Mouse (Mus musculus): ENCODE results near the gene Col23a1.

Col23a1 gene

DNA sequence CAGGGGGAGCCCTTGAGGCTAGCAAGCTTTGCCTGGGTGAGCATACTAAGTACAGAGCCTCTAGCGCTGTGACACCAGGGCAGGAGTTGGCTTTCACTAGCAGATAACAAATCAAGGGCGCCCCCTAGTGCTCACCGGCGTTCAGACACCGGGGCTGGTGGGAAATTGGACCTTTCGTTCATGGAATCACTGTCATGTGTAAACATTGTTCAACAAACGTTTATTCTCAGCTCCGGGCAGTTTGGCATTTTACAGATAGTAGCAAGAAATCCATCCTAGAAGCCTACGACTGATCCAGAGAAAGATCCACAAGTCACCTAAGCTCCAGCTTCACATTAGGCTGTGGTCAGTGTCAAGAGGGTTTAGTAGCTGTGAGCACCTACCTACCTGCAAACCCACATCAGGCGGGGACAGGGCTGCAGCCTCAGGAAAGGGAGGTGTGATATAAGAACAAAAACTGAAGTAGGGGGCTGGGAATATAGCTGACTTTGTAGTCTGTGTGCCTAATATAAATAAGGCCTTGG is 250.1 kb downstream of the Col23a1 start:
- peak; percentile 98 for DNase-seq (ENCODE audit: low read depth, low spot score)

DNA sequence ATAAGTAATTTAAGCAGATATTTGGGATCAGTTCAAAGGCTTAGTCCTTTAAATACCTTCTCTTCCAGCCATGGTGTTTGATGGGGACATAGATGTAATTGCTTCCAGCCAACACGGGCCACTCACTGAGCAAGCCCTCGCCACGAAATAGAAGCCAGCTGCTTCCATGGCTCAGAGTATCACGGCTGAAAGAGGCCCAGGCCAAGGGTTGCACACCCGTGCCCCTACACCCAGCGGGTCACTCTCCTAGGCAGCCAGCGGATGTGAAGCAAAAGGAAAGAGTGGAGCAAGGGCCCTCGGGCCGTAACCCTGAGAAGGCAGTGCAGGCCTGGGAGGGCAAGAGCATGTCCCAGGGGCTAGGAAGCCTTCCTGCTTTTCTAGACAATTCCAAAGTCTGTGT is 252.7 kb downstream of the Col23a1 start:
- DNase-seq (ENCODE audit: low read depth, low spot score), result no peak

DNA sequence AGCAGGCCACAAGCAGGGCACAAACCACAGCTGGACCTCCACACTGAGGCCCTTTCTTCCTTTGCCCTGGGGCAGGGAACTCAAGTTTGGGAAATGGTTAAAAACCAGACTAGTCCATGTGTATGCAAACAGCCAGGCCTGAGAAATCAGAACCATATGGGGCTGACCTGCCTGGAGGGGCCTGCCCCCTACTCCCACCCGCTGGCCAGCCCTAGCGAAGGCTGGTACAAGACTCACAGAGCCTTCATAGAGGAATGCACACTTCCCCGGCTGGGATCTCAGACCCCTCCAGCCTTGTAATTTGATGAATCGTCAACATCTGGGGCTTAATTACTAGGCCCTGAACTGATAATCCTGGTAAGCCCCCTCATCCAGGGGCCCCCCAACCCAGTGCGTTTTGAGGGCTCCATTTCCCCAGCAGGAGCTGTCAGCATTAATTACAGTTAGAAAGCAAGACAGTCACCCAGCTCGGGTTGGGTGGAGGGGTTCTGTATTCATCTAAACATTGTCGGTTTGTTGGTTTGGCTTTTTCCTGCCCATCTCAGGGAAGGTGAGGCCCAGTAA is 253.8 kb downstream of the Col23a1 start:
- no peak for DNase-seq (ENCODE audit: low read depth, low spot score)

DNA sequence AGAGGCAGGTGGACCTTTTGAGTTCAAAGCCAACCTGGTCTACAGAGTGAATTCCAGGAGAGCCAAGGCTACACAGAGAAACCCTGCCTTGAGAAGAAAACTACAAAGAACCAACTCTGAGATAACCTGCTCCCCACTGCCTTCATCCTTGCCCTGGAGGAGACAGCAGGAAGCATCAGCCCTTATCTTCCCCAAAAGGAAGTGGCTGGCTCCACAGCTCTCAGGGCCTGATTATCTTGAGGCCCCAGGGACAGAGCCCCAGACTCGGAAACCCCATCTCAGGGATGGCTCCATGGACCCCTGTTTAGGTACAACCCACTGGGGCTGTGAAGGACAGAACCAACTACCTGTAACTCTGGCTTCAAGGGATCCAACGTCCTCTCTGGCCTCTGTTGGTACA is 254.7 kb downstream of the Col23a1 start:
- no peak for DNase-seq (ENCODE audit: low read depth, low spot score)

DNA sequence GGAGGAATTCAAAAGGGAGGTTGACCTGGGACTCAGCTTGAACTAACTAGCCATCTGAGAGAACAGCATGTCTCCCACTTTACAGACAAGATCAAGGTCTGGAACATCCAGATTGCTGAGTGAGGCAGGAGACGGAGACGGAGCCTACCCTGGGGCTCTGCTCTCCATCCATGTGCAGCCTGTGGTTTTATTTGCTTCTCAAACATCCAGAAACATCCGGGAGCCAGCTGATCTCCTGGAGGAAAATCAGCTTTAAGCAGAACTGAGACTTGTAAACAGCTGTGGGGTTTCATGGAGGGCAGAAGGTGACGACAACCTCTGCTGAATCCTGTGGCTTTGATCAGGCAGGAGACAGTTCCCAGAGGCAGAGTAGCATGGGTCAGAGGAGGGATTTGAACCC is 256.1 kb downstream of the Col23a1 start:
- DNase-seq (ENCODE audit: low read depth, low spot score), result no peak

DNA sequence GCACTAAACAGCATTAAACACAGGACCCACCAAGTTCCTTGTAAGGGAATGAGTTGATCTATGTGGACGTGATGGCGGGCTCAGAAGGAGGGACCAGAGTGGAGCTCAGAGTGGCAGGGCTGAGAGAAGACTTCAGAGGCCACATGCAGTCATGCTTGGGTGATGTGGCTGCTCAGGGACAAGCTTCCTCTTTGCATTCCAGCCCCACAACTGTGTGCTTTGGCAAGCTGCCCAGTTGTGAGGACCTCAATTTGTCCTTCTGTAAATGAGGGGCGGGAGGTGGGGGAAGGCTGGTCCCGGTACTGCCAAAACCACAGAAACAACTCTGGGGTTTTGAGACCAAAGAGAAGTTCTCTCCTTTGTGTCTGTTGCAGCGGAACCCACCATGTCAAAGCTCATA is 261.5 kb downstream of the Col23a1 start:
- no peak for DNase-seq (ENCODE audit: low read depth, low spot score)

DNA sequence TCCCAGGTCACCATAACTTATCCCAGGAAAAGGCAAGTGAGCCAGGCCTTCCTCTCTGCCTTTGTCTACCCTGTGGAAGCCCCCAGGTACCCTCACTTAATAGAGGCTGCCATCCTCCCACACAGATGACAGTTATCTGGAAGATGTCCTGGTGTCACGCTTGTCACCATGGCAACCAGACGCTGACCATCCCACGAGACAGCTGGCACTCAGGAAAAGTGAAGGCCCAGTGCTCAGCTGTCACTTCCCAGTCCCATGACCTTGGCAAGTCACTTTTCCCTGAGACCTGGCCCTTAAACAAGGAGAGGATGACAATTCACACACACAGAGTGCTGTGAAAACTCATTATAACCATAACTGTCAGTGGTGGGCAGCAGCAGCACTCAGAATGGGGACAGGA is 262.4 kb downstream of the Col23a1 start:
- DNase-seq (ENCODE audit: low read depth, low spot score), result no peak

DNA sequence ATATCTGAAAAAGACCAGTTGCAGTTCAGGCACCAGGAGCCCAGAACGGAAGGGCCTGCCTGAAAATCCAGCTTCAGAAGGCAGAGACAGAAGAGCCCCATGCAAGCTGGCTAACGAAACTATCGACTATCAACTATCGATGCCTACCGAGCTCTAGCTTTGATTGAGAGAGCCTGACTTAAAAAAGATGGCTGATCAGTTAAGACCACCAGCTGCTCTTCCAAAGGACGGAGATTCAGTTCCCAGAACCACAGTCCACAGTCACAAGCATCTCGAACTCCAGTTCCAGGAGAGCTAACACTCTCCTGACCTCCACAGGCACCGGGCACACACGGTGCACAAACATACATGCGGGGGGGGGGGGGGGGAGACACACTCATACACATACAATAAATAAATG is 264.9 kb downstream of the Col23a1 start:
- no peak for DNase-seq (ENCODE audit: low read depth, low spot score)

DNA sequence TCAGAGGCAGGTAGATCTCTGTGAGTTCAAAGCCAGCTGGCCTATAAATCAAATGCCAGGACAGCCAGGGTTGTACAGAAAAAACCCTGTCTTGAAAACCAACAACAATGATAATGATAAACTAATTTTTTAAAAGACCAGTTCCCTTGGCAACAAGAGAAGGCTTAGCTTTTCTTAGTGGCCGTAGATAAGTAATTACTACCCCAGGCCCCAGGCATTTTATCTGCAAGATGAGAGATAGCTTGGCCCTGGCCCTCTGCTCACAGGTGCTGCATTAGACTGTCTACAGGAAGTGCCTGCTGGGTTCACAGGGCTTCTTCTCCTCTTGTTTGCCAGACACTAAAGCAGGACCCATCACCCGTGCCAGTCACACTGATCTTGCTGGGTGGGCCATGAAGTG is 265.3 kb downstream of the Col23a1 start:
- no peak for DNase-seq (ENCODE audit: low read depth, low spot score)

DNA sequence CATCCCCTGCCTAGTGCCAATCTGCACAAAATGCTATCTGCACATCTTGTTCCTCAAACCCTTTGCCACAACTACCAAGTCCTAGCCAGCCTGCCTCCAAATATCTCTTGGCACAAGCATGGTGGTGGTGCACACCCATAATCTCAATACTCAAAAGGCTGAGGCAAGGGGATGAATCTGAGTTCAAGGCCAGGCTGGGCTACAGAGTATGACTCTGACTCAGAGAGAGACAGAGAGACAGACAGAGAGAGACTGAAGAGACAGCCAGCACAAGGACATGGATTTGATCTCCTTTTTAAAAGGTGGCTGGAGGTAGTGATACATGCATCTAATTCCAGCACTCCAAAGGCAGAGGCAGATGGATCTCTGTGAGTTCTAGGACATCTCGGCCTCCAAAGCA is 273.6 kb downstream of the Col23a1 start:
- no peak for DNase-seq (ENCODE audit: low read depth, low spot score)

DNA sequence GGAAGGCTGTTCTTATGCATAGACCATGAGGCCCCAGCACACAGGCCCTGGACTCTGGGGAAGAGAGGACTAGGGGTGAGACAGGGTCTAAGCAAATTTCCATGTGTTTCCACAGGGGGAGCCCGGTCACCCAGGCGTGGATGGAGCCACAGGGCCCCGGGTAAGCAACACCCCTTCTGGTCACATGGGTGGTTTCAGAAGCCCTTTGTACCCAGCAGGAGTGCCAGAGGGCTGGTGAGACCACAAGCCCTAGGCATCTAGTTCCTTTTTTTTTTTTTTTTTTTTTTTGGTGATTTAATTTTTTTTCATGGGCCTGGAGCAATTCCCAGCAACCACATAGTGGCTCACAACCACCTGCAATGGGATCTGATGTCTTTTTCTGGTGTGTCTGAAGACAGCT is 275.3 kb downstream of the Col23a1 start:
- DNase-seq (ENCODE audit: low read depth, low spot score), result no peak

DNA sequence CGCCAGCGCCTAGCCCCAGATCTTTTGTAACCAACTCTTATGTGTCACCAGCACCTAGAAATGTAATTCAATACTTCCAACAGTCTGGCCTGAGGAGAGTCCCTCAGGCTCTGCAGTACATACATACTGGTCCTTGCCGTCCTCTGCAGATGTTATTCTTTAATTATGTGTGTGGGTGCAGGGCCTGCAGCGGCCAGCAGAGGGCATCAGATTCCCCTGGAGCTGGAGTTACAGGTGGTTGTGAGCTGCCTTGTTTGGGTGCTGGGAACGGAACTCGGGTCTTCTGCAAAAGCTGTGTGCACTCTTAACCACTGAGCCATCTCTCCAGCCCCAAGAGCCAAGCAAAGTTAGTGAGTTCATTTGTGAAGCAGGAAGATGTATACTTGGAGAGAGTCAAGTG is 276.2 kb downstream of the Col23a1 start:
- peak; percentile 56 for DNase-seq (ENCODE audit: low read depth, low spot score)

DNA sequence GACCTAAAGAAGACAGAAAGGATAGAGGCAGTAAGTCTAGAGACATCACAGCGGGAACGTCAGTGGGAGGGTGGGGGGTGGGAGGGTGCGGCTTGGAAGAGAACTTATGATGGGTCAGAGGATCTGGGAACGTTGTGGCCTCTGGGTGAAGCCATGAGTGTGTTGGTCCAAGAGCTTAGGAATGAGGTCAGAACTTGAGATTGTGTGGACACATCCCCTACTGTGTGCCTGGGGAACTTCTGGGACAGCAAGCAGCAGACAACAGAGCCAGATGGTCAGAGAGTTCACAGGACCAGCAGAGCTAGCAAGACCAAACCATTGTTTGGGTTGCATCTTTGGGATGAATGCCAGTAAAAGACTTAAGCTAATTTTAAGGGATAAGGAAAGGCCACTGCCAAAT is 279.1 kb downstream of the Col23a1 start:
- DNase-seq (ENCODE audit: low read depth, low spot score), result no peak

DNA sequence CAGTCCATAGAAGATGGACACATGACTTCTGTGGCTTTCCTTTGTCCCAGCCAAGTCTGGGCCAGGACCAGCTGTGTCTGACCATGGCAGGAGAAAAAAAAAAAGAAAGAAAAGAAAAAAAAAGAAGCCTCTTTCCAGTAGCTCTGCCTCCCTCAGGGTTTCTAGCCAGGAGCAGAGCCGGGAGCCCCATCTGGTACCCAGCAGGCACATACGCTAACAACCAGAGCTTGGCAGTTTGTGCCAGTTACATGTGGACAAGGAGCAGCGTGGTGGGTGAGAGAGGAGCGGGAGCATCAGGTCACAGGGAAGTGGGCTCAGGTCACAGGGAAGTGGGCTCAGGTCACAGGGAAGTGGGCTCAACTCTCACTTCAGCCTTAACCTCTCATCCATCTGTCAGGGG is 286.7 kb downstream of the Col23a1 start:
- no peak for DNase-seq (ENCODE audit: low read depth, low spot score)

DNA sequence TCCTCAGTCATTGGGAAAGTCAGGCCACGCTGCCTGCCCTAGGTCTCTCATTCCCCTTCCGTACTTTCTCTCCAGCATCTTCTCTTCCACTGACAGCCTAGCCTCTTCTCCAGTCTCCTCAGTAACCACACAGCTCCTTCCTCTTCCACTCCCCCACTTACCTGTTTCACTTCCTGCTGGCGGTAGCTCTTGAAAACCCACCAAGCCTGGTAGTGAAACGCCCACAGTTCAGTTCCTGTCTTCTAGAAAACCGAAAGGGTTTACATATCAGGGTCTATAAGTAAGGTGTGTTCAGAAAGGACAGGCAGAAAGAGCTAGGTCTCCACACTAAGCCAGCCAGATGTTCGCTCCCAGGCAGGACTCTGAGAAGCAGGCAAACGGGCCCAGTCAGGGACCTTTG is 287.9 kb downstream of the Col23a1 start:
- DNase-seq (ENCODE audit: low read depth, low spot score), result no peak

DNA sequence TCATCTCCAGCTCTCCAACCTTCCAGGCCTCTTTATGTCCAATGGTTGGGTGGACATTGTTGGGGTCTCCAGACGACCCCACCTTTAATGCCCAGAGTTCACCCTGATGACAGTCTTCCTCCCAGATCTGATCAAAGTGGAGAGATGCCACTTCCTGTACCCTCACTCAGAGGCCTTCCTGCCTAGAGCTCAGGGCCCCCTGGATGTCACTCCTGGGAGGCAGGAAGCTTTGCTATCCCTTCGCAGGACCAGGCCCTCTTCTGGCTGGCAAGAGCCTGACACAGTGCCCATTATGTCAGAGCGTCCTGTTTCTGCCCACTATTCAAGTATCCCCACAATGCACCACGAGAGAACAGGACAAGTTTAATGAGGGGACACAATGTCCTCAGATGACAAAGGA is 289.3 kb downstream of the Col23a1 start:
- DNase-seq (ENCODE audit: low read depth, low spot score), result no peak

DNA sequence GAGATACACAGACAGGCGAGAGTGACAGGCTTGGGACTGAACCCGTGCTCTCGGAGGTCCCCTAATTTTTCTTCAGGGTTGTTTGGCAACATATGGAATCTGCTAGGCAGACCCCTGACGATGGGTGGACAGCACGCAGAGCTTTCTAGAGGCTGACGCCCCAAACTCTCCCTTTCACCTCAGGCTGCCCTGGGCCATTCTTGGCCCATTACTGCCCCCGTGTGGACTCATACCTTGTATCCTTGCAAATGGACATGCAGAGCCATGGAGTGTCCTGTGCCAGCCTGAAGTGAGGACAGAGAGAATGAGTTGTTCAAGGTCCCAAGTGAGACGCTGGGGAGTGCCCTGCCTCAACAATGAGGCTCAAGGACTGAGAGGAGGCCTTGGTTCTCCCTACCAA is 293.0 kb downstream of the Col23a1 start:
- peak; percentile 71 for DNase-seq (ENCODE audit: low read depth, low spot score)

DNA sequence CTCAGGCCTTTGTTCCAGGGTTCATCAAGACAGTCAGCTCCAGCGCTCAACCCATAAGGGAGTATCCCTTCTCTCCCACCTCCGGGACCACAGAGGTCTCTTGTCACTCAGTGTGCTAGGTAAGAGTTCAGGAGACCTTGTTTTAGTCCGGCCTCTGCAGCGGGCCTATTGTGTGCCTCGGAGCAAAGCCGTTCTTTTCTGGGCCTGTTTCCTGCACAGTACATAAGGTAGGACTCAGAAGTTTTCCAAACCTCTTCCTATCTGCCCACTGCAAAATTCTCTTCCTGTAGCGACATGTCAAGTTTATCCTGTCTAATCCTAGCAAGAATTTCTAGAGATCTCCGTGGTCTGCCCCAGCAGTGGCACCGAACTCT is 294.3 kb downstream of the Col23a1 start:
- DNase-seq (ENCODE audit: low read depth, low spot score), result no peak

DNA sequence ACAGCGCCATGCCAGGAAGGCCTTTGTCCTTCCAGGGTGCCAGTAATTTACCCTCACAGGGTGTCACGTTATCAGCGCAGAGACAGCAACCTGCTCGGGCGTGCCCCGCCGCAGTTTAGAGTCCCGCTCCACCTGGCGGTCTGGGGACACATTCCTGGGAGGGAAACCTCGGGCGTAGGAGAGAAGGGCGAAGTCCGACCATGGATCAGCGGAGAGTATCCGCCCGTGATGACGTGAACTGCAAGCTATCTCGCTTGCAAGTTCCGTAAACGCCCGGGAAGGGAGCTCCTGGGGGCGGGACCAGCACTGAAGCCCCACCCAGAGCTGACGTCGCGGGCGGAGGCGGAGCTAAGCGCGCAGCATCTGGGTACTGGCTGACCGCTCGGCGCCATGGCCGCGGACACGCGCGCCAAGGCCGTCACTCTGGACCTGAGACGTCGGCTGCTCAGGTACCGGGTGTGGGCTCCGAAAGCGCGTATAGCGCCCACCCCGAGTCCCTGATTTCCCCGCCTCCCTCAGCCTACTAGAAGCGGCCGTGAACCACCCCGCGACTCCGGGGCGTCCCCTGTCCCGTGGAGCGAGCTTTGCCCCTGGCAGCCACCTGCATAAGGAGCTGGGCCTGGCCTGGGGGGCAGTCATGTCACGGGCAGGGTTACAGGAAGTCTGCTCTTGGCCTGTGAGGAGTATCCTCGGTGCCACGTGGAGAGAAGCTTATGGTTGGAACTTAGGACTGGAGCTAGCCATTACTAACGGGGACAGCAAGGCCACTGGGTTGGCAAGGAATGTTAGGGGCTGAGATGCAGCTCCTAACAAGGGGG is 294.9 kb downstream of the Col23a1 start, which contains the start of gene Phykpl:
TSS of gene Phykpl (plus strand) at position 327 of the 818 bp plus-strand sequence.
- DNase-seq (ENCODE audit: low read depth, low spot score), result peak; percentile 98

DNA sequence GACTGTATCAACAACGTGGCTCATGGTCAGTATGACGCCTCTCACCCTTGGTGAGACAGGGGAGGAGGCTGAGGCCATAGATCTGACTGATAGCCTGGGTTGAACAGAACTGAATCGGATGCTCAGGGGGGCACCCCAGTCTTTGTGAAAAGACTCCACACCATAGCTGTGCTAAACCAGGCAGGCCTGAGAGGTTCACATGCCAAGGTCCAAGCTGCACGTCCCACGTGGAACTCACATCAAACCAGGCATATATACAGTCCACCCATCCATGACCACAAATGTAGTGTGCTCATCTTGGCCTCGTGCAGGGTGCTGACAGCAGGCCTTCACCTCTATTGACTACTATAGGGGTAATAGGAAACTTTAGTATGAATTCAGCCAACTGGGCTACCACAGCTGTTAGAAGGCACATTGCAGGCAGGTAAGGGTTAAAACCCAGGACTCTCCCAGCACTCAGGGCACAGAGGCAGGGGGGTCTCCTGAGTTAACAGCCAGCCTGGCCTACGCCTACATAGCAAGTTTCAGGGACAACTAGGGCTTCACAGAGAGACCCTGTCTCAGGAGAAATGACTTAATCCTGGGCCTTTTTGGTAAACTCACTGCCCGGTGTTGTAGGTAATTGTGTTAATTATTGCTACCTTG is 296.0 kb downstream of the Col23a1 start:
- no peak for DNase-seq (ENCODE audit: low read depth, low spot score)

DNA sequence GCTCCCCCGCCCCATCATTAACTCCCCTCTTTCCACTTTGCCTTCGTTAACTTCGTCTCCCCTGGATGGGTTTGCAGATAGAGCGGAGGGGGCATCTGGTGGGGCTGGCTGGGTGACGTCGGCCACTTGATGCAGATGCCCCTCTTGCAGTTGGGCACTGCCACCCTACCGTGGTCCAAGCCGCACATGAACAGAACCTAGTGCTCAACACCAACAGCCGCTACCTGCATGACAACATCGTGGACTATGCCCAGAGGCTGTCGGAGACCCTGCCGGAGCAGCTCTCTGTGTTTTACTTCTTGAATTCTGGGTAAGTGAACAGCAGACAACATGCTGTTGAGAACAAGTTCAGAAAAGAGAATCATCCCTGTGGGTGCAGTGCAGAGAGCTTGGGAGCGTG is 296.7 kb downstream of the Col23a1 start:
- no peak for DNase-seq (ENCODE audit: low read depth, low spot score)

DNA sequence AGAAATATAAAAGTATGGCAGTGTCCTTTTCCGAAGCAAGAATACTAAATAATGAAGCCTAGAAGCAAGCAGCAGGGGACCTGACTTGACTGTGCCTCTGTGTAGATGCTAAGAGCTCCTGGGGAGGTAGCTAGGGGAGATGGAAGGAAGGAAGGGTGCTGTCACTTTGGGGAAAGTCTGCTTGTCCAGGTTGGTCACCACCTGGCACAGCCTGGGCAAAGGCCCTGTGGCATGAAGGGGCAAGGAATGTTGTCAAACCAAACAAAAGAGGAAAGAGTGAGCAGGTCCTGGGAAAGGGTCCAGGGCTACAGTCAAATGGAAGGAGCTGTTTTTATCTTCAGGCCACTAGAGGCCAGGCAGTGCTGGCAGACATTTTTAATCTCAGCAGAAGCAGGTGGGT is 297.3 kb downstream of the Col23a1 start:
- no peak for DNase-seq (ENCODE audit: low read depth, low spot score)

DNA sequence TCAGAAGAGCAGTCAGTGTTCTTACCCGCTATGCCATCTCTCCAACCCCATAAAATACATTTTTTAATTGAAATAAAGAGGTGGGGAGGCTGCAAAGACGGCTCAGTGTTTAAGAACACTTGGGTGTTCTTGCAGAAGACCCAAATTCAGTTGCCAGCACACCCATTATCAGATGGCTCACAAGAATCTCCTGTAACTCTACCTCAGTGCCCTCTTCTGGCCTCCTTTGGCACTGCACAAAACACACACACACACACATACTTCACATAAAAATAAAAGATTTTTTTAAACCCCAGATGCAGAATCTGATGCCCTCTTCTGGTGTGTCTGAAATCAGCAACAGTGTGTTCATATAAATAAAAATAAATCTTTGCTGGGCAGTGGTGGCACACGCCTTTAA is 299.1 kb downstream of the Col23a1 start:
- peak; percentile 65 for DNase-seq (ENCODE audit: low read depth, low spot score)

Data from ZHBTc4 (cell line).